Mouse (Mus musculus) mouse embryonic stem cell (cell line): ENCODE results near the gene Nup188.

Source experiments
- in situ Hi-C, 2 experiments: fragments of 300-500 bp; cut with MboI; formaldehyde crosslinking; loops; 1 replicate in 1 of 2; 3 replicates in 1 of 2; pipeline ENCODE4 v1.14.3; 2019 to 2020; ENCODE audit warnings: low sequenced_read_pairs in 2 of 2, low pct_unique_long_range_greater_than_20kb in 1 of 2, mixed read lengths in 1 of 2; ENCODE audit not compliant: unreplicated experiment in 1 of 2

Nup188 gene

GRCm38 (mm10) chr2:30328791-30329190 is 42.6 kb downstream of the Nup188 start:
- in situ Hi-C loops = no loop called here

DNA sequence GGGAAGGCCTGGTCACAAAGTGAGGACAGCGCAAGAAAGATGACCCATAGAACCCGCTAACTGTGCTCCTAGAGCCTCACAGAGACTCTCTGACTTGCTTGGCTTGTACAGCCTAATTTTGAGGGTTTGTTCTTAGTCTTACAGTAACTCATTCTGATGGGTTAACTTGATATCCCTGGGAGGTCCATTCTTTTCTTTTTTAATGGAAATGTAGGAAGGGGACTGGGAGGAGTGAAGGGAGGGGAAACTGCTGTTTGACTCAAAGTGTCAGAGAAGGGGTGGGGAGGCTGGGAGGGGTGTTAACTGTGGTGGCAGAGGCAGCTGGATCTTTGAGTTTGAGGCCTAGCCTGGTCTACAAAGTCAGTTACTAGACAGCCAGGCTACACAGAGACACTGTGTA is 49.1 kb downstream of the Nup188 start:
- in situ Hi-C loops = no loop called here

- in situ Hi-C loops = no loop called here
Measured at GRCm38 (mm10) chr2:30336174-30336915, 50.1 kb downstream of the Nup188 start.

- in situ Hi-C loops = no loop called here
Measured at GRCm38 (mm10) chr2:30337179-30337578, 51.0 kb downstream of the Nup188 start.

- in situ Hi-C loops = no loop called here
Measured at GRCm38 (mm10) chr2:30342061-30342460, 55.9 kb downstream of the Nup188 start.

DNA sequence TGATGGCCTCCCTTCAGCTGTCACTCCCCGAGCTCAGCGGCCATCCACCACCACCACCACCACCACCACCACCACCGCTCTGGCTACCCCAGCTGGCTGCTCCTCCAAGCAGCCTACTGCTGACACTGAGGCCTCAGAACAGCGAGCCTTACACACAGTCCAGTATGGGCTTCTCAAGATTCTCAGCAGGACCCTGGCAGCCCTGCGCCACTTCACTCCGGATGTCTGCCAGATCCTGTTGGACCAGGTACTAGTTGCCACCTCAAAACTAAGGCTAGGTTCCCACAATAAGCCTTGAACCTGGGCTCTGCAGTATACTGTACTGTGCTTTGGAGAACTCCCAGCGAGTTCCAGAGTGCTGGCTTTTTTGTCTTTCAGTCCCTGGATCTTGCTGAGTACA is 56.3 kb downstream of the Nup188 start:
- in situ Hi-C loops = no loop called here

- in situ Hi-C loops = no loop called here
Measured at GRCm38 (mm10) chr2:30343601-30344137, 57.5 kb downstream of the Nup188 start.

DNA sequence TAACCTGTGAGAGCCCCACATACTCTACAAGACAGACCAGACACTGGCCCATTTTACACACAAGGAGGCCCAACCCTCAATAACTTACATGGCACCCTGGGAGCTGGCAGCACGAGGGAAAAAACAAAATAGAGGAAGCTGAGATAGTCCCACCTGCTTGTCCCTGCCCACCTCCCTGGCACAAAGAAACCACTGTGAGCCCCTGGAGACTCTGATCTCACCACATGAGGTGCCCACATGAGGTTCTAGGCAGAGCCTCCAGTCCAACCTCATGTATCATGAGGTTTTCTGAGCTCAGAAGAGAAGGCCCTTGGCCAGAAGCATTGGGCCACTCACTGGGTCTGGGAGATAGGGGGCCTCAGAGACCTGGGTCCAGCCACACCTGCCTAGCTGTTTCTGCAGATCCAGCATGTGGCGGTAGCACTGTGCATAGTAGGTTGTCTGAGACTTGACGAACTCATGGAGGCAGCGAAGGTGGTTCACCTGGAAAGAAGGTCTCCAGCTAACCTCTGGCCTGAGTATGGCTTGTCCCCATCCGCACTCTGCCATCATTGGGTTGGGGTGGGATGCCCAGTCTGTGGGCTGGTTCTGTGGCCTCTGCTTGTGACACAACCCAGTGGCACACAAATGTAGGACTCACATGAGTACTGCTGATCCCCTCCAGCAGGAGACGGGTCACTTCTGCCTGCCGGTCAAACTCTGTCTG is 59.9 kb downstream of the Nup188 start:
- in situ Hi-C loops = no loop called here

DNA sequence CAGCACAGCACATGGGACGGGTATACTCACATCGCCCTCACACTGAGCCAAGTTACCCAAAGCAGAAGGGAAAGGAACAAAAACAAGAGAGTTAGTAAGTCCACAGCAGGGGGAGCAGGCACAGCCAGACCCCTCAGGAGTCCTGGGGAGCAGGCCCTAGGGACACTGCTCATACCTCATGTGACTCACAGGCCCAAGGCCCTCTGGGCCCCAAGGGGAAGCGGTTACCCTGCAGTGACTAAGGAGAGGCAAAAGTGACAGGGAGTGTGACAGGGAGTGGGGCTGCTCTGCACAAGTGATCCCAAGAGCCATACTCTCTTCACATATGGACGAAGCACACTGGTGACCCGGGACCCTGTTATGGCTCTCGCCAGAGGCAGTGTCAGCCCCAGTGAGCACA is 63.0 kb downstream of the Nup188 start:
- in situ Hi-C loops = no loop called here

GRCm38 (mm10) chr2:30351149-30351548 is 65.0 kb downstream of the Nup188 start:
- in situ Hi-C loops = no loop called here

DNA sequence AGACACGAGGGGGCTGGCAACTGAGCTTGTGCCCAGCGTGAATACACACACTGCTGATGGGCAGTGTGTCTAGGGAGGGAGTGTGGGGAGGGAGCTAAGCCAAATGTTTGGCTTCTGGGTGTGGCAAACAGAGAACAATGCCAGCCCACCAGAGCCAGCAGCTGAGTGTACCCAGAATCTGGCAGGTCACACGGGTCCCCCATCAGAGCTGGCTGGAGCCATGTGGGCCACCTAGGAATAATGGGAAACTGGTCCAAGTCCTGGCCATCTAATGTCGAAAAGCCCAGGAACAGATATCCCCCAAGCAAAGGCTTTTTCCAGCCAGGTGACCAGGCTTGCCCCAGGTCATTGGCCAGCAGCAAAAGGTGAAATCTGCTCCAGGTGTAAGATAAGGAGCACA is 69.7 kb downstream of the Nup188 start:
- in situ Hi-C loops = no loop called here

- in situ Hi-C loops = no loop called here
Measured at GRCm38 (mm10) chr2:30356266-30356665, 70.1 kb downstream of the Nup188 start.

DNA sequence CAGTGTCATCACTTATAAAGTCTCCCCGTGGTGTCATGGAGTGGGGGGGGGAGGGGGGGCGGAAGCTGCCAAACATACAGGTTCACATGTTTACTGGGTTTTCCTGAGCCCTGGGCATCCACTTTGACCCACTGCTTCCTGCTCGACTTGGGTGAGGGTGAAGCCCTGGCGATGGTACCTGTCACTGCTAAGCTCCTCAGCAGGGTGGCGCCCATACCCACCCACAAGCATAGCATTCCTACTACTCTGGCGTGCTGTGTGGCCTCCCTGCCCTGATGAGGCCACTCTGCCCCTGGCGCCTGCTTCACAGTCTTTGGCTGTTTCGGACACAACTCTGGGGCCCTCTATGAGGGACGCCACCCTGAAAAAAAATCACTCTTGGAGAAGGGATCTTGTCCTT is 70.7 kb downstream of the Nup188 start:
- in situ Hi-C loops = no loop called here

DNA sequence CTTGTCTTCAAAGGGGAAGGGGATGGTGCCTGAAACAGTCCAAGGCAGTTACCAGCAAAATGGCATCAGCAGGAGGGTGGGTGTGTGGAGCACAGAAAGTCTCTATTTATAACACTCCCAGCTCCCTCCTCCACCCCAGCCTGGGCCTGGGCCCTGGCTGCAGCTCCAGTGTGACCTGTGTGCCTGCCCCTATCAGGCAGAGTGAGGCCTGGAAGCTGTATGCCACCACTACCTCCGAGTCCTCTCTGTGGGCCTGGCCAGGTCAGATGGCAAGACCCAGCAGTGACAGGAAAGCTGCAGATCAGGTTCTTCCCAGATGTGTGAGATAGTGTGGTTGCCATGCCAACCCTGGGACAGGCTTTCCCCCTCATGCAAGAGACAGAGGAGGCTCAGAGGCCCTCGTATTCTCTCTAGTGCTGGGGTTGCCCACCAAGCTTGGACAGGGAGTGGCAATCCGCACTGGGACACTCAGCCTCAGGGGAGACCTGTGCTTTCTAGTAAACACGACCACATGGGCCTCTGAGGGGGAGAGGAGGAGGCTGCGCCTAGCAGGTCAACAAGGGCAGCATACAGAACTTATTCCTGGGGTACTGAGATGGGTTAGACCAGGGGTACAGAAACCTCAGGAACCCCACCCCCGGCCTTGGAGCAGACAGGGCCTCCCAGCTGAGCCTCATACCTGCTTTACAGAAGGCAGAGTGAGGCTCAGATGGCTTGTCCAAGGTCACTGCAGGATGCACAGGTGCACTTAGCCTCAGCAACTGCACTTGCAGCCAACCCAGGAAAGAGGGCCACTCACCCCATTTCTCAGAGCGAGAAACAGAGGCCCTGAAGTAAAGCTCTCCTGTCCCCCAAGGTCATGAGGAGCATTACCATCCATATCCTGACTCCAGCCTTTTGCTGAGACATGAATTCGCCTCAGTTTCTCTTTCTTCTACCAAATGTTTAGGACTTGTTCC is 71.6 kb downstream of the Nup188 start:
- in situ Hi-C loops = no loop called here

DNA sequence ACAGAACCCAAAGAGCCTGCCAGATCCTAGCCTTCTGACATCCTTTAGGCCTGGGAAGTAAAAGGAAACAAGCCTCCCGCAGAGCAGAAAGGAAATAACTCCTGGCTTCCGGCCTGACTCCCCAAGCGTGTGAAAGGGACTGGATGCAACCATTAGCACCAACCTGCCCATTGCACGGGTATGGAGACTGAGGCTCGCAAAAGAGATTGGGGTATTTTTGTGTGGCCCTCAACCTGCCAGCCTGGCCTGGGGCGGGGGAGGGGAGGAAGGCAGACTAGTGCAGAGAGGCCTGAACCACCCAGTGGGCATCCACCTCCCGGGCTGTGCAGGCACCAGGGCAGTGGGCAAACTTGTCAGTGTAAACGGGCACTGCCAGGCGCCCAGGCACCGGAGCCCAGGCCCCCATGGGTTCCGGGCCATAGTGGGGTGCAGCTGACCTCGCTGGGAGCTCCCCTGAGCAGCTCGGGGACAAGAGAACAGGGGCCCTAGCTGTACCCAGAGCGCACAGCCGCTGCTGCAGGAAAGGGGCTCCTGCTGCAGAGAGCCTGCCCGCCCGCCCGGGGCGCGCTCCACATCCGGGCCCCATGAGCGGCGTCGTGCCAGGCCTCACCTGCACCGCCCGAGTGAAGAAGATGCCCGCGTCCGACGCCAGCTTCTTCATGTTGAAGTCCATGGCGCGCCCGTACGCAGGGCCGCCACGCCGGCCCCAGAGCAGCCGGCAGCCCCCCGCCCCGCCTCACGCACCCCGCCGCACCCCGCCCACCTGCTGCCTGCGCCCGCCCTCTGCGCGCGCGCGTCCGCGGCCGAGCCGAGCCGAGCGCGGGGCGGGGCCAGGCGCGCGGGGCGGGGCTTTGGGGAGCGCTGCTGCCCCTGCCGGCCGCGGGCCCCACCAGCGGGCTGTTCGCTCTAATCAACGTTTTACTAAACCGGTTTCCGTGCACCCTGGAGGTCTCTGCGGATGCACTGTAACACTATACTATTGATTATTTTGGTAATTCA is 72.6 kb downstream of the Nup188 start, which contains the start of gene Sh3glb2:
Sh3glb2 (minus strand) TSS at position 805 of the 999 bp plus-strand sequence.
- in situ Hi-C loops = no loop called here

DNA sequence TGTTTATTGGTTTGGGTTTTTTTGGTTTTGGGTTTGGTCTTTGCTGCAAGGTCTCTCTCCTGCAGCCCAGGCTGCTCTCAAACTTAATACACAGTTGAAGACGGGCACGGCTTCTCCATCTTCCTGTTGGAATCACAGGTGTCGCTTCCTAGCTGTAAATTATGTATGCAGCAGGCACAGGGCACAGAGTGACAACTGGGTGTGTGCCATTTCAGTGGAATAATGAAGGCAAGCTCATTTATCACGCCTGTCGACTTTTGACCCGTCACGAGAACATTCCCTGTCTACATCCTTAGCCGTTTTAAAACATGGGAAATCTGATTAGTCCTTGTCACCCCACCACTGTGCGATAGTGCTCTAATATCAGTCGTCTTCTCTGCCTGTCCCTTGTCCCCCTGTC is 74.4 kb downstream of the Nup188 start:
- in situ Hi-C loops = no loop called here

GRCm38 (mm10) chr2:30362865-30363264 is 76.7 kb downstream of the Nup188 start:
- in situ Hi-C loops = no loop called here
